Mouse (Mus musculus) thymus, postnatal 25 days (tissue): ENCODE measurements around the gene Gm10961.
"Not testable (repeated sequence)": the region's sequence is repeated elsewhere in the genome, so short reads cannot be mapped to it uniquely, and the experiment has no call there.

Experiments
- DNase-seq: peaks from one replicate; pipeline ENCODE4 v3.0.0; 2022

Gene Gm10961

GRCm38 (mm10) chr3:107617800-107618199 lies 13.3 kb upstream of the Gm10961 start:
- no peak for DNase-seq

DNA sequence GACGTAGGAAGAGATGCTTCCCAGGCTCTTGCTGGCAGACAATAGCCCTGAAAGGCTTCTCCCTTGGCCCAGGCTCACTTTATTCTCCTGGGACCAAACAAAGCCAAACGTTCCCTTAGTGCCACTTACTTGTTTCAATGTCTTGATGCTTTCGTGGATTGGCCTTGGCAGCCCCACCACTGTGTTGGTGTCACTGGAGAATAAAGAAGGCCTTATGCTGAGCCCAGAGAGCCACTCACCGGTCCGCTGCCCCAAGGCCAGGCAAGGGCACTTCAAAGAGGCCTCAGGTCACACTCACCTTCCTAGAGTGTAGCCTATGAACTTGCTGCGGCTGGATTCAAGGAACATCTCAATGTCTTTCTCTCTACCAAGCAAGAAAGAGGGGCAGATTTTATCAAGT lies 11.2 kb upstream of the Gm10961 start:
- DNase-seq: no peak

GRCm38 (mm10) chr3:107621286-107622075 lies 9.6 kb upstream of the Gm10961 start:
- no peak for DNase-seq

GRCm38 (mm10) chr3:107622537-107622936 lies 8.6 kb upstream of the Gm10961 start:
- no peak for DNase-seq

- DNase-seq: no peak
Observed at GRCm38 (mm10) chr3:107624424-107624823, 6.7 kb upstream of the Gm10961 start.

GRCm38 (mm10) chr3:107625536-107625935 lies 5.6 kb upstream of the Gm10961 start:
- no peak for DNase-seq

DNA sequence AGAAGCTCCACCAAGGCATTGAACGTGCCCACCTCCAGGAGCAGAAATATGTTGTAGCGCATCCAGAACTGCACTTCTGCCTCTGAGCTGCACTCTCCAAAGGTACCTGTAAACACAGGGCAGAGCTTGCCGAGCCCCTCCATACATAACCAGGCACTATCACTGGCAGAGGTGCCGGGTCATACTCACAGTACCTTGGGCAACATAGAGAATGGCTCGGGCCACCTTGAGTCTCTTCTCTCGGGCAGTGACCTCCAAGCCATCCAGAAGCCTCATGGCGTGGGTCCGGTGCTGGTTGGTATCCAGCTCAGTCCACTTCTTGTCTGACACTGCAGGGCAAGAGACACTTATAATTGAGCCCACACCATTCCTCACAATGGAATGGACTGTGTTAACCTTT lies 4.4 kb upstream of the Gm10961 start:
- no peak for DNase-seq

- no peak for DNase-seq
Observed at GRCm38 (mm10) chr3:107627641-107628040, 3.5 kb upstream of the Gm10961 start.

- DNase-seq: no peak
Observed at GRCm38 (mm10) chr3:107628551-107628950, 2.6 kb upstream of the Gm10961 start.

DNA sequence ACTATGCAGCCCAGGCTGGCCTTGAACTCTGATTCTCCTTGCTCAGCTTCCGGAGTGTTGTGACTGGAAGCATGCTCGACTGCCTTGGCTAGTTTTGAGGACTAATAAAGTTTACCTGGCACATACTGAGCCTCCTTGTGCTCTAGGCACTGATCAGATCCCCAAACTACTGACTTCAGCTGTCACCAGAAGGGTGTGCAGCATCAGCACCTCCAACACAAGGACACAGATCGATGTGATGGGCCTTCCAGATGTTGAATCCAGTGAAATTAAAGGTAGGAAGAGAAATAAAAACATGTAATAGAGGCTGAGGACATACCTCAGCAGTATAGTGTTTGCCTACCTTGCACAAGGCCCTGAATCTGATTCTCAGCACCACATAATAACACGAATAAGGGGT lies 1.7 kb upstream of the Gm10961 start:
- DNase-seq: no peak

DNA sequence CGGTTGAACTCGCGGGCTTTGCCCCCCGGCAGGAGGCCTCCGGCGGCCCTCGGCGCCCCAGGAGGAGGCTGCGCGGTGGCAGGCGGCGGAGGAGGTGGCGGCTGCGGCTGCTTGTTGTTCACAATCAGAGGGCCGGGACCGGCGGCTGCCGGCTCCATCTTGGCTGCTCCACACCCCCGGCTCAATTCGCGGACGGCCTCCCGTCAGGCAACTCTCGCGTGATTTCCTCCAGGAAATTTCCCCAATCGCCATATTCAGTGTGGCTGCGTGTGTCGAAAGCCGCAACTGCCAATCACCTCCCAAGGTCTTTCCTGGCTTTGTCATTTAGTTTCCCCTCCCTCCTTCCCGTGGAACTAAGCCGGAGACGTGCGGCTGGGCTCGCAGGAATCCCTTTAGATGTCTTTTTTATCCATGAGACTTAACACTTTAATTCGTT lies 419 bp downstream of the Gm10961 start, which contains the start of gene Strip1:
TSS of gene Strip1 (minus strand) at position 172 of the 436 bp plus-strand sequence.
- DNase-seq: peak; percentile 90

DNA sequence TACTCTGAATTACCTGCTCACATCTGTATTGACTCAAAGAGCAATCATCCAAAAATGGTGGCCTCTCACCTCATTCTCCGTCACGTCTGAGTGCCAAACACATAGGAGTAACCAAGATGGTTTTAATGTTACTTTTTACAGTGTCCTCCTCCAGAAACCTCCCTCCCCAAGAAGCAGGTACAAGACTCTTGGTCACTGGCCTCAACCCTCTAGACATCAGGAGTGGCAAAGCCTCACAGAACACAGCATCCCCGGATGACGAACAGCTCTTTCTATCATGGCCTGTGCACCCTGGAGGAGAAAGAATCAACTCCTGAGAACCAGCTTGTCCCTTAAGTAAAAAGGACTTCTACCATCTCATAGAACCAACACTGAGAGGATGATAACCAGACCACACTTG lies 1.7 kb downstream of the Gm10961 start:
- no peak for DNase-seq

DNA sequence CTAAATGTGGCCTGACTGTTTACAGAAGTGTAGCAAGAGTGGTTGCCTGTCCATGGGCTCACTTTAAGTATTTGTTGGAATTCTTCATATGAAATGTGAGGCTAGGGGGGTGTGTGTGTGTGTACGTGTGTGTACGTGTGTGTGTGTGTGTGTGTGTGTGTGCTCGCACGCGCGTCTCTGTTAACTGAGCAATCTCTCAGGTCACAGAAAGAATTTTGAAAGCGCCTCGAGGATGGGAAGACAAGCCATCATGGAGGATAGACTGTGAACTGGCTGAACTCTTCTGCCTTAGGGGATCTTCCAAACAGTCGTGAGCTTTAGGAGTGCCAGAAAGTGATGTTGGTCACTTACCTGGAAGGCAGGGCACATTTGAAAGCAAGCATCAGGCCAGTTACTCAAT lies 2.8 kb downstream of the Gm10961 start:
- no peak for DNase-seq

- no peak for DNase-seq
Observed at GRCm38 (mm10) chr3:107635836-107636235, 4.7 kb downstream of the Gm10961 start.

DNA sequence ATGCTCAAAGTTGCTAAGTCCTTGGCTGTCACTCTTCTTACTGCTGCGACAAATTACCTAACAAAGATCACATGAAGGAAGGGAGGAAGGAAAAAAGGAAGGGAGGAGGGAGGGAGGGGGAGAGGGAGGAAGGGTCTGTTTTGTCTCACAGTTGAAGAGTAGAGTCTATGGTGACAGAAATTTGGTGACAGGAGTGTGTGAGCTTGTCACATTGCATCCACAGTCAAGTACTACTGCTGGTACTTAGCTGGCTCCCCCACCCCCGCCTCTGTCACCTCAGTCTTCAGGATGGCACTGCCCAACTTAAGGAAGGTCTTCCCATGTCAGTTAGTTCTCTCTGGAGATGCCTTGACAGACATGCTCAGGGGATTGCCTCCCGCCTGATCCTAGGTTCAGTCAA lies 5.1 kb downstream of the Gm10961 start:
- no peak for DNase-seq

- DNase-seq: no peak
Observed at GRCm38 (mm10) chr3:107637606-107638172, 6.6 kb downstream of the Gm10961 start.

DNA sequence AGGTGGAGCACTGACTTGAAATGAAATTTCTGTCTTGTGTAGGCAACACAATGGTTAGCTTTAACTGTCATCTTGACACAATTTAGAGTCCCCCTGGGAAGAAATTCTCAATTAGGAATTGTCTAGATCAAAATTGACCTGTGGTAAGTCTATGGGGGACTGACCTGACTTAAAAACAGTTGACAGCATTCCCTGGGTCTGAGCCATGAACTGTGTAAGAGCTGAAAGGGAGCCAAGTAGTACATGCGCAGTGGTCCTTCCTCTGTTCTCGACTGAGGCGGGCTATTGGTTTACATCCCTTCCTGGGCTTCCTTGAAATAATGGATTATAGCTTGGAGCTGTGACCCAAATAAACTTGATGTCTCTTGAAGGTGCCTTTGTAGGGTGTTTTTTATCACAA lies 15.8 kb downstream of the Gm10961 start:
- DNase-seq: no peak

DNA sequence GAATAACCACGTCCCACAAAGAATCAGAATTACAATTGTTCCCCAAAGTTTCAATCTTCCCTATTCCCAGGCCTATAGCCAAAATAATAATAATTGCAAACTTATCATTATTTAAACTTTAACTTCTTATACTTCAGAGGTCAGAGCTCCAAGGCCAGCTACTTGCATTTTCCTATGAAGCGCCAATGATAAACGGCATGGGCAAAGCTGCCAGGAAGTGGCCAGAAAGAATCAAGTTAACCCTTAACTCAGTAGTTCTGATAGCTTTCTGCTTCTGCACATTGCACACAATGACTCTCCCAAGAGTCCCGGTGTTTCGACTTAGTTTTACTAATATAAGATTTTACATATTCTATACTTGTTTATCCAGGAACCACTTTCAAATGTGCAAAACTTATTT lies 19.2 kb downstream of the Gm10961 start:
- not testable (repeated sequence) for DNase-seq

GRCm38 (mm10) chr3:107652968-107653367 lies 21.8 kb downstream of the Gm10961 start:
- DNase-seq: no peak

DNA sequence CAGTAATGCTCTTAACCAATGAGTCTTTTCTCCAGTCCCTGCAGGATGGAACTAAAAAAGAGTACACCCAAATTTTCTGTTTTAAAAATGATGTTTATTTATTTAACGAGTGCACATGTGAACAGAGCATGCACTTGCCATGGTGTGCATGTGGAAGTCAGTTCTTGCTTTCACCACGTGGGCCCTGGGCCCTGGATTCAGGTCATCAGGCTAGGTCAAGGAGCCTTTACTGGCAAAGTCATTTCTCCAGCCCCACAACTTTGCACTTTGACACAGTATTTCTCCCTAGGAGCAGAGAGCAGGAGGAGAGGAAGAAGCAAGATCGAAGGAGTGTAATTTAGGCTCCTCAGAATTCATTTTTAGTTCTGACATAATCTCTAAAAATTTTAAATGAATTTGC lies 23.7 kb downstream of the Gm10961 start:
- DNase-seq: no peak

DNA sequence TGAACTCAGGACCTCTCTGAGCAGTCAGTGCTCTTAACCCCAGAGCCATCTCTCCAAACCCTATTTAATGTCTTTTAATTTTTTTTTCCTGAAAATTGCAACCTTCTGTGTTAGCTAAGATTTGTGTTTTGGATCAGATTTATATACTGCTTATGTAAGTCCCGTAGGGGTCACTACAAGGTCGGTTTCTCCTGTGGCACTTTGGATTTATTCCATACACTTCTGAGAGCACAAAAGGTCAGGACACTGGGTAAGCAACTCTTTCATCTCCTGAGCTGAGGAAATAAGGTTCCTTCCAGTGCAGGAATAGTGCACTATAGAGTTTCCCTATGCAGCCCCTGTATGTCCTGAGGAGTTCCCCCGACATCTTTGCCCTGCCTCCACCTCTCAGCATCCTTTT lies 24.4 kb downstream of the Gm10961 start:
- DNase-seq: no peak

- DNase-seq: no peak
Observed at GRCm38 (mm10) chr3:107656151-107656550, 25.0 kb downstream of the Gm10961 start.

GRCm38 (mm10) chr3:107656888-107657287 lies 25.8 kb downstream of the Gm10961 start:
- DNase-seq: no peak

DNA sequence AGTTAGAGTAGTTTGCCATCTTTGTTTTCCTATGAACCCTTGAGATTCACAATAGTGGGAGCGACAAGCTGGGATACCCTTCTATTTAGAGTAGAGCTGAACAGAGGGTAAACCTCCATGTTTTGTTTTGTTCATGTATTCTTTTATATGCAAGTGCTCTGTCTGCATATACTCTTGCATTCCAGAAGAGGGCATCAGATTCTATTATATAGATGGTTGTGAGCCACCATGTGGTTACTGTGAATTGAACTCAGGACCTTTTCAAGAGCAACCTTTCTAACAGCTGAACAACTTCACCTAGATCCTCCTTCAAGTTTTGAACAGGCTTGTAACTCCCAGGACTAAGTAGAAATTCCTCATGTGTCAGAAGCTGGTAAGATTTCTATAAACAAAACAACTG lies 27.9 kb downstream of the Gm10961 start:
- DNase-seq: no peak

- no peak for DNase-seq
Observed at GRCm38 (mm10) chr3:107664641-107665040, 33.5 kb downstream of the Gm10961 start.
